Mouse (Mus musculus) limb, embryonic 12.5 days (tissue): Measurements from ENCODE around the gene Csrnp1. TPM values are rescaled to one million over a fixed set of nuclear protein-coding genes. Genes with fewer than 3 reads are reported as not detected.
A peak's percentile ranks its signal among the peaks of the same experiment; 100 is the strongest.

ENCODE experiments used
- ATAC-seq: fragments of 200-750 bp; cut with Nextera tagmentation; 2 replicates; pipeline ENCODE4 v1.8.0; 2017; ENCODE audit warnings: low read depth, moderate TSS enrichment; ENCODE audit not compliant: insufficient number of reproducible peaks, insufficient read depth, low FRiP score, low TSS enrichment
- H3K27ac ChIP-seq: fragments of 300-500 bp; sonication (generic); 2 replicates; pipeline ENCODE4 v1.5.1; 2016; ENCODE audit warnings: mild to moderate bottlenecking, moderate library complexity
- H3K27me3 ChIP-seq: fragments of 300-500 bp; sonication (generic); 2 replicates; pipeline ENCODE4 v1.6.1; 2016; ENCODE audit warnings: mild to moderate bottlenecking, moderate library complexity
- H3K36me3 ChIP-seq: fragments of 300-500 bp; sonication (generic); 2 replicates; pipeline ENCODE4 v1.6.1; 2016; ENCODE audit warnings: mild to moderate bottlenecking, moderate library complexity
- H3K4me1 ChIP-seq: fragments of 300-500 bp; sonication (generic); replicated peaks from 2 replicates; pipeline ENCODE4 v1.6.1; 2016
- H3K4me2 ChIP-seq: fragments of 300-500 bp; sonication (generic); 2 replicates; pipeline ENCODE4 v1.6.1; 2016; ENCODE audit warnings: mild to moderate bottlenecking, moderate library complexity
- H3K4me3 ChIP-seq: fragments of 300-500 bp; sonication (generic); replicated peaks from 2 replicates; pipeline ENCODE4 v1.5.1; 2016; ENCODE audit warnings: mild to moderate bottlenecking
- H3K9ac ChIP-seq: fragments of 300-500 bp; sonication (generic); replicated peaks from 2 replicates; pipeline ENCODE4 v1.6.1; 2016; ENCODE audit warnings: mild to moderate bottlenecking, moderate library complexity
- H3K9me3 ChIP-seq: fragments of 300-500 bp; sonication (generic); 2 replicates; pipeline ENCODE4 v1.6.1; 2016; ENCODE audit warnings: mild to moderate bottlenecking, moderate library complexity
- WGBS: fragments of 180-500 bp; shearing (Covaris S2); methylation state at CpG from one replicate; pipeline ENCODE4 v1.1.7; 2016; 5-methylcytosine and 5-hydroxymethylcytosine counted together
- polyA plus RNA-seq: library from polyadenylated mRNA; unstranded; fragments of >200 nt; fragmentation: Nextera tagmentation; extraction: Ambion mirVana; gene quantifications from 2 replicates; pipeline ENCODE4 v1.2.1, GENCODE M21; 2016

The Csrnp1 gene
- polyA plus RNA-seq, result 4.6 and 4.8 TPM in 2 replicates

DNA sequence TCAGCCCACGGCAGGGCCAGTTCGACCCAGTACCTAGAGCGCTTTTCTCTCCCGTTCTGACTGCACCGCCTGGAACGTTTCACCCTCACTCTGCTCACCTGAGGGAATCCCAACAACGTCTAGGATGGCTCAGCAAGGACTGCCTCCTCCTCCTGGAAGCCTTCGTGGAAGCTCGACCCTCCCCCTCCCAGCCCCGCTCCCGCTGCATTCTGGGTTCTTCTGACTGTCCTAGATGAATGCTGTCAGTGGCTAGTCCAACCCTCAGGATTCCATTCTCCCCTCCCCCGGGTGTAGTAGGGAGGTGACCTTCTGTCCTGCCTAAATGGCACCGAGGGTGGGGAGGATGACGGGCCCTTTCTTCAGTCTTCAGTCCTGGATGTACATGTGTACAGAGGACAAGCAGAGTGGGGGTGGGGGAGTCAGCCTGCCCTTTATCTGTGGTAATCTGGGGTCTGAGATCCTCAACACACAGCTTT is at the start of gene Csrnp1:
TSS of gene Csrnp1 (minus strand) at position 123 of the 476 bp plus-strand sequence.
- H3K36me3 ChIP-seq, result no peaks in the 10 kb centered on the region
- H3K9me3 ChIP-seq, result no peaks in the 10 kb centered on the region
- peaks cover 49% of the 10 kb centered on the region for H3K4me1 ChIP-seq
- peaks cover 7% of the 10 kb centered on the region; the same call in 1 of the 2 replicates for H3K27me3 ChIP-seq
- no peak for ATAC-seq
- H3K4me3 ChIP-seq, result peak within 1 kb of the TSS; percentile 63
- peak within 1 kb of the TSS; percentile 41 for H3K27ac ChIP-seq
- 11% methylated on average over 14 of the region's 14 CpGs for WGBS
- H3K9ac ChIP-seq, result peak within 1 kb of the TSS; percentile 65
- peak within 1 kb of the TSS; percentile 98 for H3K4me2 ChIP-seq

DNA sequence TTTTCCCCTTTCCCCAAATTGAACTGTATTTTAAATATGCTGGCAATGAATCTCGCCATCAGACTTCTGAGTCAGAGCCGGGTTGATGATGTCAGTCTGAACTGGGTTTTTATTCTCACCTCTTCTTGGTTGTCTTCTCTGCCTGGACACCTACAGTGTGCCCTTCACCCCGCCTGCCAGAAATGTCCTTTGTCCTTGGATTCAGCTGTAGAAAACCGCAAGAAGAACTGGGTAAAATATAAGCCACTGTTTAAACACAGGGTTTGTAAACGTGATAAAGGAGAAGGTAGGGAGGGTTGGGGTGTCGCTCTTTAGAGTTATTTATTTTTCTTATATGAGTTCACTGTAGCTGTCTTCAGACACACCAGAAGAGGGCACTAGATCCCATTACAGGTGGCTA is 48.3 kb upstream of the Csrnp1 start:
- no peak for ATAC-seq
- no peaks in the 10 kb centered on the region for H3K9me3 ChIP-seq
- no peak overlapping the region for H3K27ac ChIP-seq
- WGBS, result 86% methylated on average over 6 of the region's 6 CpGs
- H3K4me3 ChIP-seq, result no peak overlapping the region
- no peak overlapping the region for H3K9ac ChIP-seq
- H3K27me3 ChIP-seq, result no peaks in the 10 kb centered on the region
- H3K4me2 ChIP-seq, result no peak overlapping the region
- no peaks in the 10 kb centered on the region for H3K4me1 ChIP-seq
- H3K36me3 ChIP-seq, result no peaks in the 10 kb centered on the region

DNA sequence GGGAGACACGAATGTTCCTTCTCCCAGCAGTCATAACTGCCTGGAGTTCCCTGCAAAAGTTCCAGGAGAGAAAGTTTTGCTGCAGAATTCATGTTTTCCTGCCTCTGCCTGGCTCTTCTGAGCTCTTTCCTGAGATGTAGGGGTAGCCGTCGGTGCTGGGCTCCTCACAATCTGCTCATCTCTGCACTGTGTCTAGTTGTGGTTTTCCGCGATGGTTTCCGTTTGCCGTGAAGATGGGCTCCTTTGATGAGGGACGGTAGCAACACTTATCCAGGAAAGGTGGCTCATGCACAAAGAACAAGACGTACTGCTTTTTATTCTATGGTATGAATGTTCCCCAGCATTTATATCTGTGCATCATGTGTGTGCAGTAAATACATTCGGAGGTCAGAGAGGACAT is 46.0 kb upstream of the Csrnp1 start:
- 85% methylated on average over 10 of the region's 10 CpGs for WGBS
- no peak for ATAC-seq
- no peaks in the 10 kb centered on the region for H3K27me3 ChIP-seq
- no peaks in the 10 kb centered on the region for H3K36me3 ChIP-seq
- H3K27ac ChIP-seq, result no peak overlapping the region
- no peaks in the 10 kb centered on the region for H3K4me1 ChIP-seq
- H3K4me2 ChIP-seq, result no peak overlapping the region
- H3K4me3 ChIP-seq, result no peak overlapping the region
- no peaks in the 10 kb centered on the region for H3K9me3 ChIP-seq
- no peak overlapping the region for H3K9ac ChIP-seq

DNA sequence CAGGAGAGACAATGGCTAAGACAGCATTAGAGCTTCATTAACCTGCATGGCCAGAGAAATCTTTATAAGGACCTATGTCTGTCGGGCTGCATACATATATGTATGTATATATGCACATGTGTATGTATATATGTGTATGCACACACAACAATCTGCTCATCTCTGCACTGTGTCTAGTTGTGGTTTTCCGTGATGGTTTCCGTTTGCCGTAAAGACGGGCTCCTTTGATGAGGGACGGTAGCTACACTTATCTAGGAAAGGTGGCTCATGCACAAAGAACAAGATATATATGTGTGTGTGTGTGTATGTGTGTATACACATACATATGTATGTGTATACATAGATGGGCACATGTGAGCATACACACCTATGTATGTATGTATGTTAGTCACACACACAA is 45.4 kb upstream of the Csrnp1 start:
- Histone ChIP-seq H3K36me3 (no peaks in the 10 kb centered on the region), H3K27me3 (no peaks in the 10 kb centered on the region), H3K9me3 (no peaks in the 10 kb centered on the region), H3K4me2 (no peak overlapping the region), H3K27ac (no peak overlapping the region), H3K4me1 (no peaks in the 10 kb centered on the region), H3K4me3 (no peak overlapping the region), H3K9ac (no peak overlapping the region)
- ATAC-seq, result no peak
- 88% methylated on average over 6 of the region's 6 CpGs for WGBS

GRCm38 (mm10) chr9:120027401-120028151 is 43.1 kb upstream of the Csrnp1 start:
- Histone ChIP-seq H3K4me1 (no peaks in the 10 kb centered on the region), H3K4me3 (no peak overlapping the region), H3K9ac (no peak overlapping the region), H3K36me3 (no peaks in the 10 kb centered on the region), H3K27ac (no peak overlapping the region), H3K9me3 (no peaks in the 10 kb centered on the region), H3K4me2 (no peak overlapping the region), H3K27me3 (no peaks in the 10 kb centered on the region)
- 37% methylated on average over 14 of the region's 14 CpGs for WGBS
- ATAC-seq, result peak; percentile 29; the same call in 1 of the 2 replicates

- no peak for ATAC-seq
- Histone ChIP-seq H3K4me2 (no peak overlapping the region), H3K4me3 (no peak overlapping the region), H3K9ac (no peak overlapping the region), H3K36me3 (no peaks in the 10 kb centered on the region), H3K9me3 (no peaks in the 10 kb centered on the region), H3K4me1 (peaks cover 6% of the 10 kb centered on the region; the same call in 1 of the 2 replicates), H3K27me3 (no peaks in the 10 kb centered on the region), H3K27ac (no peak overlapping the region)
- WGBS, result 86% methylated on average over 5 of the region's 5 CpGs
Measured at GRCm38 (mm10) chr9:120024625-120025024, 40.2 kb upstream of the Csrnp1 start.

DNA sequence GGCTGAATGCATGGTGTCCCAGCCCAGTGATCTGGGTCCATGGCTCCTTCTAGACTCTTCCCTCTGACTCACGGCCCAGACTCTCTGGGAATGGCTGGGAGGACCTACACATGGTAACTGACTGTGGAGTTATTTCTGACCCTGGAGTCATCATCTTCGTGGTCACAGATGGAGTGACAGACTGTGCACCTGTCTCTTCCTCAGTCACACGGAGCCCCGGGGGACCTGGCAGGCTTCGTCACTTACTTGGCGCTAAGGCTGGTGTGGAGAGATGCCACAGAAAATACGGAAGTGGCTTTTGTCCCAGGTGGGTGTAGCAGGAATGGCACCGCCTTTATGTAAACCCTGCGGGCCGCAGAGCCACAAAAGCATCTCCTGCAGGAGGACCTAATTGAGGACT is 39.7 kb upstream of the Csrnp1 start:
- 84% methylated on average over 10 of the region's 10 CpGs for WGBS
- Histone ChIP-seq H3K9me3 (no peaks in the 10 kb centered on the region), H3K4me3 (no peak overlapping the region), H3K4me1 (peaks cover 6% of the 10 kb centered on the region; the same call in 1 of the 2 replicates), H3K4me2 (no peak overlapping the region), H3K27ac (no peak overlapping the region), H3K9ac (no peak overlapping the region), H3K27me3 (no peaks in the 10 kb centered on the region), H3K36me3 (no peaks in the 10 kb centered on the region)
- no peak for ATAC-seq

DNA sequence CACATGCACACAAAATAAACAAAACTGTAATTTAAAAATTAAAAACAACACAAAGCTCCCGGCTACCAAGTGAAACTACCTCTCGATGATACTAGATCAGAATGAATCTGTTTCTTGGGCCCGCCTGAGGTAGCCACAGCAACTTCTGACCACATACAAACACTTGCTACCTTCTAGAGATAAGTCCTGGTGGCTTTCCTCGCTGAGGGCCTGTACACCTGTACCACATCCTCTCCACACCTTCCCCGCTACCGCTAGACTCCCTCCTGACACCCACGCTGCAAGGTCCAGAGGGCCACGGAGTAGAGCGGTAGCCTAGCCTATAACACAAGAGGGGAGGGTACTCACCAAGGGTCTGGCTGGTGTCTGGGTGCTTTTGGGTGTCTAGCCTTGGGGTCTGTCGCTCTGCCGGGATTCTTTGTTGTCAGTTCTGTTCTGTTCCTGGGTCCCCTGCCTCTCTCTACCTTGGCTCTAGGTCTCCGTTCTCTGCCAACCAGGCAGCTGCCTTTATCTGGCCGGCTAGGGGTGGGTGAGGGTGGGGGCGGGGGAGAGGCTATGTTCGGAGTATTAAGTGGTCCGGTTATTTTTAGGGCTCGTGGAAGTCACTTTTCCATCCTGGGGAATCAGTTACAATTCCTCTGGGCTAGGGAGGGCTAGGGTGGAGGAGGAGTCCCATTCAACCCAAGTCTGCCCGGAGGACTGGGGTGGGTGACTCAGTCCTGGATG is 38.8 kb upstream of the Csrnp1 start, which contains the start of gene Xirp1:
TSS of gene Xirp1 (minus strand) at position 513 of the 726 bp plus-strand sequence.
- H3K4me2 ChIP-seq, result no peak within 1 kb of the TSS
- H3K27me3 ChIP-seq, result no peaks in the 10 kb centered on the region
- H3K36me3 ChIP-seq, result no peaks in the 10 kb centered on the region
- 87% methylated on average over 18 of the region's 18 CpGs for WGBS
- H3K4me1 ChIP-seq, result peaks cover 6% of the 10 kb centered on the region; the same call in 1 of the 2 replicates
- no peaks in the 10 kb centered on the region for H3K9me3 ChIP-seq
- 0 out of 2 replicates have a peak, but pooled peaks have one; percentile 22 for ATAC-seq
- H3K4me3 ChIP-seq, result no peak within 1 kb of the TSS
- no peak within 1 kb of the TSS for H3K27ac ChIP-seq
- no peak within 1 kb of the TSS for H3K9ac ChIP-seq

DNA sequence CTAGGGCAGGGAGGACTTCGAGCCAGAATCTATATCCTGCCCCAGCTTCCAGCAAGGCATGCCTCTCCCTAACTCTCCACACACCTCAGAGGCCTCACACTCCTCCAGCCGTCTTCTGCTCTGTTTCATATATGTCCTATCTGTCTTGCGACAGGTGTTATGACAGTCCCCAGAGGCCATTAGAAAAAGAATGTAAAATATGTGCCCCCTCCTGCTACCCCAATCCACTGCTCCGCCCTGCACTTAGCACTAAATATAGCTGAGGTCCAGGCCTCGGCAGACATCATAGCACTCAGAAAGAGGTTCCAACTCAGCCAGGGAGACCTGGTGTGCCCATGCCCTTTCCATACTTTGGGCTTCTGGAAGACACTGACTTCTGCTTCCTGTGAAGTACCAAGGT is 36.7 kb upstream of the Csrnp1 start:
- Histone ChIP-seq H3K9me3 (no peaks in the 10 kb centered on the region), H3K4me3 (no peak overlapping the region), H3K4me1 (peaks cover 6% of the 10 kb centered on the region; the same call in 1 of the 2 replicates), H3K27me3 (no peaks in the 10 kb centered on the region), H3K4me2 (no peak overlapping the region), H3K27ac (0 out of 2 replicates have a peak overlapping the region, but pooled peaks have one; percentile 9), H3K9ac (no peak overlapping the region), H3K36me3 (no peaks in the 10 kb centered on the region)
- no peak for ATAC-seq
- WGBS, result 58% methylated on average over 5 of the region's 5 CpGs

DNA sequence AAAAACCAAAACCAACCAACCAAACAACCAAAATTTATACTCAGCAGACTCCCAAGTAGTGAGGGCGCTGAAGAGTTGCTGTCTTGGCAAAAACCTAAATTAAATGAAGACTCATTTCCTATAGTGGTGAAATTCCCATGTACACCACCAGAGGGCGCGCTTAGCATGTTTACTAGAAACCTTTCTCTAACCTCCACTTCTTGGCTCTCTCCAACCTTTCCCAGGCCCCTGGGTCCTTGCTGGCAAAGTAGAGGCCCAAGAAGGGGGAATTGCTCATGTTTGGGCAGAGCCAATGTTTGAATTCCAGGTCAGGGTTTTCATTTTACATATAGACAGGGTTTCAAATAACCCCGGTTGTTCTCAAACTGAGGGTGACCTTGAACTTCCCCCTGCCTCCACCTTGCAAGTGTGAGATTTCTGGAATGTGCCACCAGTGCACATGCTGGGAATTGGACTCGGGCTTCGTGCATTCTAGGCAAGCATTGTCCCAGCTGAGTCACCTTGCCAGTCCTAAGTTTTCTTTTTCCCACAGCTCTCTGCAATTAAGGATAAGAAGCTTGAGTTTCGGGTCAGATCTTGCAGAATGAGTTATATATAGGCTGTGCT is 35.9 kb upstream of the Csrnp1 start:
- Histone ChIP-seq H3K4me3 (no peak overlapping the region), H3K9me3 (no peaks in the 10 kb centered on the region), H3K4me1 (peaks cover 6% of the 10 kb centered on the region; the same call in 1 of the 2 replicates), H3K27ac (no peak overlapping the region), H3K36me3 (no peaks in the 10 kb centered on the region), H3K9ac (no peak overlapping the region), H3K27me3 (no peaks in the 10 kb centered on the region), H3K4me2 (no peak overlapping the region)
- no peak for ATAC-seq
- WGBS, result 45% methylated on average over 7 of the region's 7 CpGs

DNA sequence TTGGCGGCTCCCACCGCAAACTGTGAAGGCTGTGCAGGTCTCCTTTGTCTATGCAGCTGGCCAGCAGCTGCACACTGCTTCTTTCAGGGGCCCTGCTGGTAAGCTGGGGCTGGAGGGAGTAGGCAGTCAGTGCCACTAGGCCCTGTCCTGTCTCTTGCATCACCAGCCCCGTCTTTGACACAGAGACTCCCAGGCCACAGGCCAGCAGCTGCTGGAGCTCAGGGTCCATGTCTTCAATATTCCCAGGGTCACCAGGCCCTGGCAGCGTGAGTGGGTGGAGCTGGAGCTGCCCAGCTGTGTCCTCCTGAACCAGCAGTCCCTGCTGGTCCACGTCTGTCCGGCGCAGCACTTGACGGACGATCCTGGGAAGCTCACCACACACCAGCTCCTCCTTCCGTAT is 32.5 kb upstream of the Csrnp1 start:
- ATAC-seq, result no peak
- Histone ChIP-seq H3K27me3 (no peaks in the 10 kb centered on the region), H3K4me2 (no peak overlapping the region), H3K9me3 (no peaks in the 10 kb centered on the region), H3K4me1 (peaks cover 6% of the 10 kb centered on the region; the same call in 1 of the 2 replicates), H3K9ac (peak overlapping the region; percentile 23; the same call in 1 of the 2 replicates), H3K4me3 (no peak overlapping the region), H3K36me3 (no peaks in the 10 kb centered on the region), H3K27ac (no peak overlapping the region)
- 71% methylated on average over 10 of the region's 10 CpGs for WGBS
